Mouse (Mus musculus) mouse embryonic stem cell (cell line): ENCODE measurements around the gene Crocc2.

Experiments used
- in situ Hi-C, 2 experiments: fragments of 300-500 bp; cut with MboI; formaldehyde crosslinking; loops; 1 replicate in 1 of 2; 3 replicates in 1 of 2; pipeline ENCODE4 v1.14.3; 2019 to 2020; ENCODE audit warnings: low sequenced_read_pairs in 2 of 2, low pct_unique_long_range_greater_than_20kb in 1 of 2, mixed read lengths in 1 of 2; ENCODE audit not compliant: unreplicated experiment in 1 of 2

The Crocc2 gene

GRCm38 (mm10) chr1:93160501-93161133, 7.9 kb upstream of the Crocc2 start, which contains the start of gene 2310007B03Rik:
Gene 2310007B03Rik (minus strand): TSS chr1:93160948.
- in situ Hi-C loops = no loop called here

- in situ Hi-C loops = no loop called here
These were observed 7.2 kb upstream of the Crocc2 start for GRCm38 (mm10) chr1:93161350-93161749.

- in situ Hi-C loops = no loop called here
These were observed 6.6 kb upstream of the Crocc2 start for GRCm38 (mm10) chr1:93161921-93162320.

DNA sequence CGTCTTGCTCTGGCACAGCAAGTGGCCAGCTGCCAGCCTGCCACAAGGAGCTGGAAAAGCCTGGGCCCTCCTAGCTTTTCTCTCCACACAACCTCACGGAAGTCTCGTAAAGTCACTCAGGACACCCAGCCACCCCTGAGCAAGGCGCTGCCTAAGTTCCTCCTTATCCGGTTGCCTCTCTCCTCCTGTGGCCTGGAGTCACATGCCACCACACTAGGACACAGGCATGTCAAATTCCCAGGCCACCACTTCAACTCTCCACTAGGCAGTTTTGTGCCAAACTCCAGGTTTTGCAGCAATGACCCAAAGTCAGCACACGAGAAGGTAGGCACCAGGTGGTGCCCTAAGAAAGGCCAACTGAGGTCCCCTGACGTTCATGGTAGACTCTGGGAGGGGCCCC, 5.9 kb upstream of the Crocc2 start:
- in situ Hi-C loops = no loop called here

DNA sequence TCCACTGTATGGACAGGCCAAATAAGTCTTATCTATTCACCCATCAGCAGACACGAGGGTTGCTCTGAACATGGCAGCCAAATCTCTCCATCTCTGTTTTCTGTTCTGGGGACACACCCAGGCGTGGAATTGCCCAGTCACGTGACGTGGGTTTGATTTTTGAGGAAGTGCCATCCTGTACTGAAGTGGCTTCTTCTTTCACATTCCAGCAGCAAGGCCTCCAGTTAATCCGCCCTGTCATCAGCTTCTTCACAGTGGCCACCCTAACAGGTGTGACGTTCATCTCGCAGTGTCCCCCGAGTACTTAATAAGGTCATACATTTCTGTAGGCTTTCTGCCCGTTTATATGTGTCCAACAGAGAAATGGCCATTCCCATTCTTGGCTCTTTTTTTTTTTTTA, 3.1 kb upstream of the Crocc2 start:
- in situ Hi-C loops = no loop called here

DNA sequence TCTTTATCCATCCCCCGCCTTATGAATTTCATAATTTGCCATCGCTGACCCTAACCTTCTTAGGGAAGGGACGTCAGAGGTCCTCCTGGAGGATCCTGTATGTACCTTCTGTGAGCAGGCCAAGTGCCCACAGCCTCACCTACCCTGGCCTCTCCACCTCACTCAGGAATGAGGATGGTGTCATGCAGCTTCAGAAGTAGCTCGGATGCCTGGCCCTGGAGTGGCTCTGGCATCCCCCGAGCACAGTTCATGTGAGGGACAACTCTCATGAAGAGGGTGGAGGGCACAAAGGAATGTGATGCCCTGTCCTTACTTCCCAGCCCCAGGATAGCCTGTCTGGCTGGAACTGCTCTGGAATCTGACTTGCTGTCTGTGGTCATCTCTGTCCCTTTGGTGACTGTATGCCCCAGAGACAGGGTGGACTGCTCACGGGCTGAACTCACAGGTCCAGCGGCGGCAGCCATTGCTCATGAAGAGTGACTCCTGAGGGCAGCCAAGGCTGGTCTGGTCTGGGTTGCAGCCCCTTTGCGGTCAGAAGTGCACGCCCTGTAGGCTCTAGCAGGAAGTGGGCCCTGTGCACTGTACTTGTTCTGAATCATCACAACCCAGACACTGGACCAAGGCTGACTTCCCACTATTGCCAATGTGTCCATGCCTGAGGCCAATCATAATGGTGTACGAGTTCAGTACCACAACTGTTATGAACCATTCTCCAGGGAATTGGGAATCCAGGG, 2.0 kb upstream of the Crocc2 start:
- in situ Hi-C loops = no loop called here

GRCm38 (mm10) chr1:93173665-93174064, 5.1 kb downstream of the Crocc2 start:
- in situ Hi-C loops = no loop called here

DNA sequence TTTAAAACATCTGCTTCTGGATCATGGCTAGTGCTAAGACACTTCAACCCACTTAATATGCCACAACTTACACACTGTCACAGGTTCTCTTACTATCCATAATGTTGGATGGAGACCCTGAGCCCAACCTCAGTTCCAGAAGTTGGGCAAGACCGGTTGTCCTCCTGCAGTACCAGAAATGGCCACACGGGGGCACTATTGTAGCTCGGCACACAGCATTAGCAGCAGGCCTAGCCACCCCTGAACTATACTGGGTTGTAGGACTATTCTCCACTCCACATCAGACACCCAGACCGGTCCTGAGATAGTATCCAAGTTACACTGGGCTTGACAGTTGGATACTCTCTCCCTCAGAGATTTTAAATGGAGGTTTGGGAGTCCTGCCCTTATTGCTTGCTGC, 5.9 kb downstream of the Crocc2 start:
- in situ Hi-C loops = no loop called here

DNA sequence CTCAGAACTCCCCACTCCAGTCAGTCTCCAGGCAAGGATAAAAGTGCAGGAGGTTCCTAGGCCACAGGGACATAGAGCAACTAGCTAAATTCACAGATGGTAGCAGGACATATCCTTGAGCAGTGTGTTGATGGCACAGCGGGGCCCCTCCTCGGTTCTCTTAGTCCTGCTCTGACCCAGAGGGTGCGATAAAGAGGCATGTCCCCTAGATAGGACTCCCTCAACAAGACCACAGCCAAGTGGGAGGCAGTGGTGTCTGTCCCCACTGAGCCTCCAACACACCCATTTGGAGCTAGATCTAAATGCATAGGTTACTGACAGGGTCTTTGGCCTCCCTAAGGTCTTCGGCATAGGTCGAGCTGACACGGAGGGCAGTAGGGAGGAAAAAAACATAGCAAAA, 7.3 kb downstream of the Crocc2 start:
- in situ Hi-C loops = loop anchor here in 1 of 2 experiments (25.0 kb wide), 1 partner anchor 561 kb away; no protein-coding TSS in a partner anchor

DNA sequence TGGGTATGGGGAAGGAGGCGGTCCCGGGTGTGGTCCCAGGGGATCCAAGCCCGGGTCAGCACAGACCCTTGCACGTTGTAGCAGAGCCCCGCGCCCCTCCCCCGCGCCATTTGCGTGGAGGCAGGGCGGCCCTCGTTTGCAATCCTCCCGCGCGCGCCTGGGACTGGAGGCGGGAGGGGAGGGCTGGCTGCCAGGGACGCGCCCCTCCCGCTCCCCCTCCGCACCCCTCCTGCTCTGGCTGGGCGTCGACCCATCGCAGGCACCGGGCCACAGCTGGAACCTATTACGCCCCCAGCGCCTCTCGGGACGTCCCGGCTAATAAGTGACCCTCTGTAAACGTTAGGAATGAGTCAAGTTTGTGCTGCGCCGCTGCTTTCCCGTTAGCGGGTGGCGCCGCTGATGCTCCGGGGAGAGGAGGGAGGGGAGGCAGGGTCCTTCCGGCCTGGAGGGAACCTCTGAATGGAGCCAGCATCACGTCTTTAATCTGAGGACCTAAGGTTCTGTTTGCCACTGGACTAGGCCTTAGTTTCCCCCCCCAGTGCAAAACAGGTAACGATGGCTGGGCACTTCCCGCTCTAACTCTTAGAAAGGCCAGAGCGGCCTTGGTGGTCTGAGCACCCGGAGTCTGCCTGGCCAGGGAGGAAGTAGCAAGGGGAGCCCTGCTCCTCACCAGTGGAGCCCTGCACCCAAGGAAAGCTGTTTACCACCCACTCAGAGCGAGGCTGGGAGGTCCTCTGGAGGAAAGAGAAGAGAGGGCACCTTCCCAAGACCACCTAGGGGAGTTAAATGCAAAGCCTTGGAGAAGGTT, 8.2 kb downstream of the Crocc2 start:
- in situ Hi-C loops = loop anchor here in 1 of 2 experiments (25.0 kb wide), 1 partner anchor 561 kb away; no protein-coding TSS in a partner anchor

GRCm38 (mm10) chr1:93182281-93182680, 13.8 kb downstream of the Crocc2 start:
- in situ Hi-C loops = loop anchor here in 1 of 2 experiments (25.0 kb wide), 1 partner anchor 555 kb away; no protein-coding TSS in a partner anchor

GRCm38 (mm10) chr1:93184071-93184828, 15.7 kb downstream of the Crocc2 start:
- in situ Hi-C loops = loop anchor here in 1 of 2 experiments (25.0 kb wide), 1 partner anchor 553 kb away; no protein-coding TSS in a partner anchor

- in situ Hi-C loops = loop anchor here in 1 of 2 experiments (25.0 kb wide), 1 partner anchor 546 kb away; no protein-coding TSS in a partner anchor
These were observed 22.3 kb downstream of the Crocc2 start for GRCm38 (mm10) chr1:93190726-93191305.

- in situ Hi-C loops = loop anchor here in 1 of 2 experiments (25.0 kb wide), 1 partner anchor 542 kb away; no protein-coding TSS in a partner anchor
These were observed 26.4 kb downstream of the Crocc2 start for GRCm38 (mm10) chr1:93194961-93195360.

GRCm38 (mm10) chr1:93197454-93197853, 28.9 kb downstream of the Crocc2 start:
- in situ Hi-C loops = loop anchor here in 1 of 2 experiments (25.0 kb wide), 1 partner anchor 540 kb away; no protein-coding TSS in a partner anchor

GRCm38 (mm10) chr1:93197916-93198315, 29.4 kb downstream of the Crocc2 start:
- in situ Hi-C loops = loop anchor here in 1 of 2 experiments (25.0 kb wide), 1 partner anchor 539 kb away; no protein-coding TSS in a partner anchor

- in situ Hi-C loops = no loop called here
These were observed 37.9 kb downstream of the Crocc2 start for GRCm38 (mm10) chr1:93206277-93206970.
